ENCODE assay signal across 8 mouse cellular contexts in genomic region chr17:88065031-88065800, GRCm38 (mm10). TPM values are rescaled to one million over a fixed set of nuclear protein-coding genes. Genes with fewer than 3 reads are reported as not detected.
DNase-seq lines count a peak whose midpoint lies in the region; ATAC-seq and TF ChIP-seq lines count a peak whose summit lies in the region.

TSS of gene Fbxo11 (minus strand) at chr17:88065291.

- peak; percentile 62 to 70 for DNase-seq in adrenal gland, adult 18-20 months (ENCODE audit: low spot score in 2 of 2)
- peak; percentile 71 for DNase-seq in gastrocnemius, postnatal 10 days
- DNase-seq in hindbrain, postnatal 0 days (ENCODE audit: low spot score): peak; percentile 64
- peak; percentile 23 to 87 for DNase-seq in left cerebral cortex, postnatal 10 days (ENCODE audit: extremely low spot score in 1 of 2, low spot score in 2 of 2)
- DNase-seq in mesoderm, embryonic 11.5 days (ENCODE audit: low read depth, low spot score): peak; percentile 41
- peak; percentile 36 to 39 for DNase-seq in right cerebral cortex, postnatal 36 days (ENCODE audit: low spot score in 2 of 2)
- peak; percentile 48 to 50 for DNase-seq in urinary bladder, postnatal 36 days (ENCODE audit: low spot score in 2 of 2)

- no peaks in the 10 kb centered on the region for H3K9me3 ChIP-seq in hindbrain, postnatal 0 days (ENCODE audit: low read length)

- peak within 1 kb of the TSS; percentile 100 for H3K27ac ChIP-seq in hindbrain, postnatal 0 days

- WGBS in hindbrain, postnatal 0 days: under 1% methylated on average over 59 of the region's 112 CpGs

- ATAC-seq in common myeloid progenitor, adult 5-6 weeks (replicated peaks; ENCODE audit: low read depth, poor library complexity, severe bottlenecking): no peak
- ATAC-seq in hindbrain, postnatal 0 days: peak; percentile 6

- H3K27me3 ChIP-seq in hindbrain, postnatal 0 days (ENCODE audit: insufficient read depth, low read length): no peaks in the 10 kb centered on the region

- peak within 1 kb of the TSS; percentile 64 for H3K4me2 ChIP-seq in hindbrain, postnatal 0 days (ENCODE audit: low read depth, low read length)

- H3K9ac ChIP-seq in hindbrain, postnatal 0 days (replicated peaks; ENCODE audit: low read length): peak within 1 kb of the TSS; percentile 100

- no peaks in the 10 kb centered on the region for H3K36me3 ChIP-seq in hindbrain, postnatal 0 days (ENCODE audit: insufficient read depth, low read length)

- H3K4me3 ChIP-seq in hindbrain, postnatal 0 days (ENCODE audit: low read length): peak within 1 kb of the TSS; percentile 99

- peaks cover 3% of the 10 kb centered on the region for H3K4me1 ChIP-seq in hindbrain, postnatal 0 days (ENCODE audit: insufficient read depth, low read length)

- intact Hi-C loops in left cerebral cortex, postnatal 10 days (cut with DNase I): loop anchor here (5.0 kb wide), 1 partner anchor 38 kb away; no protein-coding TSS in a partner anchor

- no peak for TF ChIP-seq CTCF in hindbrain, postnatal 0 days (IDR thresholded peaks at IDR 0.05; ENCODE audit: low read depth)

RNA-seq across cellular contexts. Expression of gene Fbxo11, which starts in this region (rescaled TPM):
- 10 to 100 TPM; 53.0 to 69.0 TPM for total RNA-seq in adrenal gland, adult 18-20 months (2021)
- total RNA-seq in common myeloid progenitor, adult 5-6 weeks (2017): 34.2 and 39.1 TPM in 2 replicates
- 10 to 100 TPM; 37.7 to 50.5 TPM for total RNA-seq in gastrocnemius, postnatal 10 days (2021)
- total RNA-seq in hindbrain, postnatal 0 days (2014; rRNA removed): 39.3 and 39.5 TPM in 2 replicates
- polyA plus RNA-seq in hindbrain, postnatal 0 days (2015; fragmentation: Nextera tagmentation; extraction: Ambion mirVana): 23.1 and 23.7 TPM in 2 replicates
- total RNA-seq in left cerebral cortex, postnatal 10 days (2021): 100 to 1,000 TPM; 109 to 111 TPM
